Mouse (Mus musculus) midbrain, embryonic 10.5 days (tissue): ENCODE results near the gene Padi3. TPM values are rescaled to one million over a fixed set of nuclear protein-coding genes. Genes with fewer than 3 reads are reported as not detected.

Source experiments
- DNase-seq: peaks from one replicate; pipeline ENCODE4 v3.0.0-alpha.2; 2017; ENCODE audit warnings: low spot score
- H3K27ac ChIP-seq: fragments of 300-500 bp; sonication (generic); replicated peaks from 2 replicates; pipeline ENCODE4 v1.5.1; 2016; ENCODE audit warnings: mild to moderate bottlenecking
- H3K27me3 ChIP-seq: fragments of 300-500 bp; sonication (generic); 2 replicates; pipeline ENCODE4 v1.6.1; 2016; ENCODE audit warnings: low read depth, mild to moderate bottlenecking; ENCODE audit not compliant: poor library complexity, severe bottlenecking
- H3K36me3 ChIP-seq: fragments of 300-500 bp; sonication (generic); 2 replicates; pipeline ENCODE4 v1.6.1; 2016; ENCODE audit warnings: mild to moderate bottlenecking, moderate library complexity
- H3K4me1 ChIP-seq: fragments of 300-500 bp; sonication (generic); 2 replicates; pipeline ENCODE4 v1.6.1; 2016
- H3K4me3 ChIP-seq: fragments of 300-500 bp; sonication (generic); 2 replicates; pipeline ENCODE4 v1.5.1; 2016; ENCODE audit warnings: mild to moderate bottlenecking, moderate library complexity
- H3K9me3 ChIP-seq: fragments of 300-500 bp; sonication (generic); replicated peaks from 2 replicates; pipeline ENCODE4 v1.6.1; 2016; ENCODE audit warnings: mild to moderate bottlenecking
- WGBS: fragments of 180-500 bp; shearing (Covaris S2); methylation state at CpG from one replicate; pipeline ENCODE4 v1.1.7; 2016; 5-methylcytosine and 5-hydroxymethylcytosine counted together
- polyA plus RNA-seq: library from polyadenylated mRNA; unstranded; fragments of >200 nt; fragmentation: Nextera tagmentation; extraction: Ambion mirVana; gene quantifications from 2 replicates; pipeline ENCODE4 v1.2.1, GENCODE M21; 2016

Gene Padi3
- polyA plus RNA-seq, 1 experiment from 2014 or later = 0.15 TPM

GRCm38 (mm10) chr4:140789983-140790382 is 20.5 kb downstream of the Padi3 start:
- DNase-seq = no peak
- WGBS = 90% methylated on average over 4 of the region's 4 CpGs
- no peaks in the 10 kb centered on the region for H3K9me3 ChIP-seq
- H3K27me3 ChIP-seq = no peaks in the 10 kb centered on the region
- no peaks in the 10 kb centered on the region for H3K36me3 ChIP-seq
- H3K4me3 ChIP-seq = no peak overlapping the region
- no peaks in the 10 kb centered on the region; the same call in 1 of the 2 replicates for H3K4me1 ChIP-seq
- no peak overlapping the region for H3K27ac ChIP-seq

GRCm38 (mm10) chr4:140788983-140789382 is 21.5 kb downstream of the Padi3 start:
- DNase-seq = peak; percentile 69
- Histone ChIP-seq H3K4me3 (no peak overlapping the region), H3K27ac (no peak overlapping the region), H3K27me3 (no peaks in the 10 kb centered on the region), H3K36me3 (no peaks in the 10 kb centered on the region), H3K9me3 (0 out of 2 replicates have a peak, but pooled peaks cover 7% of the 10 kb centered on the region), H3K4me1 (no peaks in the 10 kb centered on the region; the same call in 1 of the 2 replicates)
- 49% methylated on average over 6 of the region's 6 CpGs for WGBS

GRCm38 (mm10) chr4:140788264-140788663 is 22.2 kb downstream of the Padi3 start:
- H3K27me3 ChIP-seq = no peaks in the 10 kb centered on the region
- no peak for DNase-seq
- no peak overlapping the region for H3K27ac ChIP-seq
- 0 out of 2 replicates have a peak, but pooled peaks cover 7% of the 10 kb centered on the region for H3K9me3 ChIP-seq
- no peaks in the 10 kb centered on the region for H3K36me3 ChIP-seq
- H3K4me1 ChIP-seq = no peaks in the 10 kb centered on the region
- 85% methylated on average over 6 of the region's 6 CpGs for WGBS
- H3K4me3 ChIP-seq = no peak overlapping the region

GRCm38 (mm10) chr4:140787414-140787813 is 23.0 kb downstream of the Padi3 start:
- H3K36me3 ChIP-seq = no peaks in the 10 kb centered on the region
- WGBS = 71% methylated on average over 4 of the region's 4 CpGs
- no peaks in the 10 kb centered on the region for H3K4me1 ChIP-seq
- DNase-seq = no peak
- H3K27me3 ChIP-seq = no peaks in the 10 kb centered on the region
- H3K9me3 ChIP-seq = 0 out of 2 replicates have a peak, but pooled peaks cover 7% of the 10 kb centered on the region
- H3K27ac ChIP-seq = no peak overlapping the region
- no peak overlapping the region for H3K4me3 ChIP-seq

- 79% methylated on average over 5 of the region's 5 CpGs for WGBS
- H3K4me1 ChIP-seq = no peaks in the 10 kb centered on the region
- H3K36me3 ChIP-seq = no peaks in the 10 kb centered on the region
These were observed 25.2 kb downstream of the Padi3 start for GRCm38 (mm10) chr4:140785217-140785616.

GRCm38 (mm10) chr4:140784292-140784945 is 26.0 kb downstream of the Padi3 start:
- no peak overlapping the region for H3K4me3 ChIP-seq
- no peak for DNase-seq
- 95% methylated on average over 9 of the region's 9 CpGs for WGBS
- H3K36me3 ChIP-seq = no peaks in the 10 kb centered on the region
- 0 out of 2 replicates have a peak, but pooled peaks cover 7% of the 10 kb centered on the region for H3K9me3 ChIP-seq
- H3K27ac ChIP-seq = no peak overlapping the region
- H3K27me3 ChIP-seq = no peaks in the 10 kb centered on the region
- H3K4me1 ChIP-seq = peaks cover 3% of the 10 kb centered on the region

More at GRCm38 (mm10) chr4:140785217-140785616, 25.2 kb downstream of the Padi3 start:
- no peak for DNase-seq
- Histone ChIP-seq H3K9me3 (0 out of 2 replicates have a peak, but pooled peaks cover 7% of the 10 kb centered on the region), H3K4me3 (no peak overlapping the region), H3K27me3 (no peaks in the 10 kb centered on the region), H3K27ac (no peak overlapping the region)

- WGBS = 86% methylated on average over 9 of the region's 9 CpGs
These were observed 27.6 kb downstream of the Padi3 start for GRCm38 (mm10) chr4:140782821-140783220.

GRCm38 (mm10) chr4:140780507-140780906 is 29.9 kb downstream of the Padi3 start:
- Histone ChIP-seq H3K27me3 (no peaks in the 10 kb centered on the region), H3K4me3 (no peak overlapping the region), H3K27ac (no peak overlapping the region), H3K36me3 (no peaks in the 10 kb centered on the region), H3K4me1 (peaks cover 3% of the 10 kb centered on the region), H3K9me3 (0 out of 2 replicates have a peak, but pooled peaks cover 7% of the 10 kb centered on the region)
- no peak for DNase-seq
- 90% methylated on average over 14 of the region's 14 CpGs for WGBS

More at GRCm38 (mm10) chr4:140782821-140783220, 27.6 kb downstream of the Padi3 start:
- Histone ChIP-seq H3K9me3 (0 out of 2 replicates have a peak, but pooled peaks cover 7% of the 10 kb centered on the region), H3K4me3 (no peak overlapping the region), H3K36me3 (no peaks in the 10 kb centered on the region), H3K4me1 (peaks cover 3% of the 10 kb centered on the region), H3K27ac (no peak overlapping the region), H3K27me3 (no peaks in the 10 kb centered on the region)
- DNase-seq = no peak

- H3K36me3 ChIP-seq = no peaks in the 10 kb centered on the region
- H3K4me3 ChIP-seq = no peak overlapping the region
- H3K27ac ChIP-seq = no peak overlapping the region
- 0 out of 2 replicates have a peak, but pooled peaks cover 7% of the 10 kb centered on the region for H3K9me3 ChIP-seq
- WGBS = 75% methylated on average over 19 of the region's 19 CpGs
- peaks cover 3% of the 10 kb centered on the region for H3K4me1 ChIP-seq
- DNase-seq = peak; percentile 21
- no peaks in the 10 kb centered on the region for H3K27me3 ChIP-seq
These were observed 30.5 kb downstream of the Padi3 start for GRCm38 (mm10) chr4:140779803-140780397.

GRCm38 (mm10) chr4:140776623-140777022 is 33.8 kb downstream of the Padi3 start:
- H3K9me3 ChIP-seq = no peaks in the 10 kb centered on the region
- no peaks in the 10 kb centered on the region for H3K27me3 ChIP-seq
- no peaks in the 10 kb centered on the region for H3K36me3 ChIP-seq
- no peak overlapping the region for H3K4me3 ChIP-seq
- no peak for DNase-seq
- H3K4me1 ChIP-seq = peaks cover 9% of the 10 kb centered on the region
- 82% methylated on average over 13 of the region's 13 CpGs for WGBS
- H3K27ac ChIP-seq = no peak overlapping the region

- no peak for DNase-seq
- no peaks in the 10 kb centered on the region for H3K27me3 ChIP-seq
- peaks cover 9% of the 10 kb centered on the region for H3K4me1 ChIP-seq
- H3K27ac ChIP-seq = no peak overlapping the region
- WGBS = 91% methylated on average over 10 of the region's 10 CpGs
- no peaks in the 10 kb centered on the region for H3K36me3 ChIP-seq
- H3K9me3 ChIP-seq = no peaks in the 10 kb centered on the region
- no peak overlapping the region for H3K4me3 ChIP-seq
These were observed 34.6 kb downstream of the Padi3 start for GRCm38 (mm10) chr4:140775876-140776275.

GRCm38 (mm10) chr4:140774893-140775292 is 35.6 kb downstream of the Padi3 start:
- WGBS = 90% methylated on average over 9 of the region's 9 CpGs
- Histone ChIP-seq H3K4me3 (no peak overlapping the region), H3K27me3 (no peaks in the 10 kb centered on the region), H3K36me3 (no peaks in the 10 kb centered on the region), H3K4me1 (peaks cover 17% of the 10 kb centered on the region), H3K27ac (no peak overlapping the region), H3K9me3 (no peaks in the 10 kb centered on the region)
- DNase-seq = no peak
